Mouse (Mus musculus) lung, postnatal 0 days (tissue): Measurements from ENCODE around the gene Ccdc57. TPM values are rescaled to one million over a fixed set of nuclear protein-coding genes. Genes with fewer than 3 reads are reported as not detected.

Experiments
- ATAC-seq: fragments of 200-750 bp; cut with Nextera tagmentation; 2 replicates; pipeline ENCODE4 v1.8.0; 2017; ENCODE audit warnings: moderate library complexity
- DNase-seq: peaks from one replicate; pipeline ENCODE4 v3.0.0-alpha.2; 2016; ENCODE audit warnings: low spot score
- H3K27ac ChIP-seq: fragments of 300-500 bp; sonication (generic); 2 replicates; pipeline ENCODE4 v1.5.1; 2014; ENCODE audit warnings: antibody characterized with exemption, mild to moderate bottlenecking, low read length, mixed read lengths
- H3K27me3 ChIP-seq: fragments of 300-500 bp; sonication (generic); replicated peaks from 2 replicates; pipeline ENCODE4 v1.6.1; 2014; ENCODE audit warnings: low read length, mixed read lengths; ENCODE audit not compliant: insufficient read depth
- H3K36me3 ChIP-seq: fragments of 300-500 bp; sonication (generic); 2 replicates; pipeline ENCODE4 v1.6.1; 2014; ENCODE audit warnings: low read length, mixed read lengths; ENCODE audit not compliant: insufficient read depth
- H3K4me1 ChIP-seq: fragments of 300-500 bp; sonication (generic); 2 replicates; pipeline ENCODE4 v1.6.1; 2014; ENCODE audit warnings: antibody characterized with exemption, low read depth, low read length, mixed read lengths; ENCODE audit not compliant: insufficient read depth
- H3K4me2 ChIP-seq: fragments of 300-500 bp; sonication (generic); replicated peaks from 2 replicates; pipeline ENCODE4 v1.6.1; 2014; ENCODE audit warnings: low read depth, mild to moderate bottlenecking, low read length, moderate library complexity, mixed read lengths
- H3K4me3 ChIP-seq: fragments of 300-500 bp; sonication (generic); 2 replicates; pipeline ENCODE4 v1.5.1; 2014; ENCODE audit warnings: low read depth, low read length
- H3K9ac ChIP-seq: fragments of 300-500 bp; sonication (generic); replicated peaks from 2 replicates; pipeline ENCODE4 v1.6.1; 2014; ENCODE audit warnings: low read depth, mild to moderate bottlenecking
- H3K9me3 ChIP-seq: fragments of 300-500 bp; sonication (generic); 2 replicates; pipeline ENCODE4 v1.6.1; 2016; ENCODE audit warnings: low read length, mixed read lengths
- CTCF ChIP-seq: IDR thresholded peaks from 2 replicates; pipeline ENCODE4 v1.5.1; 2016; ENCODE audit warnings: antibody characterized with exemption, mild to moderate bottlenecking
- EP300 ChIP-seq: IDR thresholded peaks from 2 replicates; pipeline ENCODE4 v1.6.1; 2016; ENCODE audit warnings: antibody characterized with exemption, mild to moderate bottlenecking, control low read depth
- WGBS: fragments of 180-500 bp; shearing (Covaris S2); extraction: QIAGEN DNeasy Blood & Tissue Kit; methylation state at CpG from one replicate; pipeline ENCODE4 v1.1.7; 2014; 5-methylcytosine and 5-hydroxymethylcytosine counted together
- polyA plus RNA-seq: library from polyadenylated mRNA; unstranded; fragments of >200 nt; fragmentation: Nextera tagmentation; extraction: Ambion mirVana; gene quantifications from 2 replicates; pipeline ENCODE4 v1.2.1, GENCODE M21; 2015

The Ccdc57 gene
- polyA plus RNA-seq, 1 experiment from 2014 or later, result 3.7 TPM

- TF ChIP-seq CTCF, result no peak
- TF ChIP-seq EP300, result no peak; the same call in 1 of the 2 replicates
- peak; percentile 61 for DNase-seq
- H3K36me3 ChIP-seq, result no peaks in the 10 kb centered on the region
- no peak overlapping the region for H3K9ac ChIP-seq
- peak overlapping the region; percentile 78 for H3K27ac ChIP-seq
- ATAC-seq, result no peak
- peaks cover 9% of the 10 kb centered on the region for H3K4me1 ChIP-seq
- no peaks in the 10 kb centered on the region for H3K27me3 ChIP-seq
- peak overlapping the region; percentile 9 for H3K4me2 ChIP-seq
- H3K4me3 ChIP-seq, result no peak overlapping the region
- 52% methylated on average over 6 of the region's 6 CpGs for WGBS
- H3K9me3 ChIP-seq, result no peaks in the 10 kb centered on the region
Observed at GRCm38 (mm10) chr11:120799316-120799890, 133.3 kb downstream of the Ccdc57 start.

GRCm38 (mm10) chr11:120798244-120798643 lies 134.4 kb downstream of the Ccdc57 start:
- WGBS, result 47% methylated on average over 3 of the region's 3 CpGs
- Histone ChIP-seq H3K27me3 (no peaks in the 10 kb centered on the region), H3K4me1 (peaks cover 9% of the 10 kb centered on the region), H3K9ac (no peak overlapping the region), H3K4me2 (no peak overlapping the region), H3K9me3 (no peaks in the 10 kb centered on the region), H3K4me3 (no peak overlapping the region), H3K27ac (no peak overlapping the region), H3K36me3 (0 out of 2 replicates have a peak, but pooled peaks cover 7% of the 10 kb centered on the region)
- DNase-seq, result peak; percentile 80
- TF ChIP-seq CTCF (no peak), EP300 (peak; percentile 80)
- ATAC-seq, result peak; percentile 8; the same call in 1 of the 2 replicates

DNA sequence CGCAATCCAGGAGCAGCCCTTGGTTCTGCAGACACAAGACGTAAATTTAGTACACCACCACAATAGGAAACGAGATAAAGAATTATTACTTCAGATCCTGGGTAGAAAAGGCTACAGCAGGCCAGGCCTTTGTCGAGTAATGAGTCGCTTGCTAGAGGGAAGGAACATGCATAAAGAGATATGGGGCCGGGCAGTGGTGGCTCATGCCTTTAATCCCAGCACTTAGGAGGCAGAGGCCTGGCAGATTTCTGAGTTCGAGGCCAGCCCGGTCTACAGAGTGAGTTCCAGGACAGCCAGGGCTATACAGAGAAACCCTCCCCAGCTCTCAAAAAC lies 136.1 kb downstream of the Ccdc57 start:
- Histone ChIP-seq H3K36me3 (peaks cover 21% of the 10 kb centered on the region; the same call in 1 of the 2 replicates), H3K27ac (peak overlapping the region; percentile 57; the same call in 1 of the 2 replicates), H3K4me3 (peak overlapping the region; percentile 86), H3K9ac (0 out of 2 replicates have a peak overlapping the region, but pooled peaks have one; percentile 96), H3K9me3 (no peaks in the 10 kb centered on the region), H3K4me1 (peaks cover 9% of the 10 kb centered on the region), H3K27me3 (no peaks in the 10 kb centered on the region), H3K4me2 (peak overlapping the region; percentile 42; the same call in 1 of the 2 replicates)
- peak; percentile 2; the same call in 1 of the 2 replicates for ATAC-seq
- WGBS, result 25% methylated on average over 8 of the region's 8 CpGs
- no peak for TF ChIP-seq CTCF
- no peak for TF ChIP-seq EP300
- no peak for DNase-seq

- Histone ChIP-seq H3K4me2 (peak within 1 kb of the TSS; percentile 97), H3K27ac (peak within 1 kb of the TSS; percentile 66; the same call in 1 of the 2 replicates), H3K27me3 (no peaks in the 10 kb centered on the region), H3K9me3 (no peaks in the 10 kb centered on the region), H3K36me3 (peaks cover 26% of the 10 kb centered on the region; the same call in 1 of the 2 replicates), H3K4me1 (peaks cover 9% of the 10 kb centered on the region), H3K4me3 (peak within 1 kb of the TSS; percentile 86), H3K9ac (peak within 1 kb of the TSS; percentile 96)
- ATAC-seq, result peak; percentile 78
- no peak; the same call in 1 of the 2 replicates for TF ChIP-seq EP300
- TF ChIP-seq CTCF, result no peak
- peak; percentile 96 for DNase-seq
- WGBS, result under 1% methylated on average over 59 of the region's 59 CpGs
Observed at GRCm38 (mm10) chr11:120795756-120796613, 136.7 kb downstream of the Ccdc57 start, which contains the start of gene Dus1l. Gene Dus1l, minus strand, starts transcription at chr11:120796403.

DNA sequence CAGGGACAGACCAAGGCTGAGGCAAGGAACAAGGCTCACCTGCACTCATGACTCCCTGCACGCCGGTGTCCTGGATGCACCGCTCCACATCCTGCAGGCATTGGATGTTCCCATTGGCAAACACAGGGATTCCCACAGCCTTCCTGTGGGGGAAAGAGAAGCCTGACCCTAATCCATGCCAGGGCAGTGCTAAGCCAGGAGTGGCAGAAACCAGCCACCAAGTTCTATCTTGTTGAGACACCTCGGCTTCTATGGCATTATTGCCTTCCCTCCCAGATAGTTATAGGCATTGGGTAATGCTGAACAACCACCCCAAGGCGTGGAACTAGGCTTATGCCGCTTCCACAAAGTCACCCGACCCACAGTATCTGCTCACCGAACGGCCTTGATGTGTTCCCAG lies 140.0 kb downstream of the Ccdc57 start:
- WGBS, result 91% methylated on average over 9 of the region's 9 CpGs
- Histone ChIP-seq H3K27me3 (no peaks in the 10 kb centered on the region), H3K4me2 (no peak overlapping the region), H3K27ac (no peak overlapping the region), H3K36me3 (peaks cover 38% of the 10 kb centered on the region; the same call in 1 of the 2 replicates), H3K4me1 (peaks cover 9% of the 10 kb centered on the region), H3K9me3 (no peaks in the 10 kb centered on the region), H3K4me3 (no peak overlapping the region), H3K9ac (no peak overlapping the region)
- DNase-seq, result no peak
- TF ChIP-seq EP300, result no peak
- no peak for TF ChIP-seq CTCF
- ATAC-seq, result no peak

DNA sequence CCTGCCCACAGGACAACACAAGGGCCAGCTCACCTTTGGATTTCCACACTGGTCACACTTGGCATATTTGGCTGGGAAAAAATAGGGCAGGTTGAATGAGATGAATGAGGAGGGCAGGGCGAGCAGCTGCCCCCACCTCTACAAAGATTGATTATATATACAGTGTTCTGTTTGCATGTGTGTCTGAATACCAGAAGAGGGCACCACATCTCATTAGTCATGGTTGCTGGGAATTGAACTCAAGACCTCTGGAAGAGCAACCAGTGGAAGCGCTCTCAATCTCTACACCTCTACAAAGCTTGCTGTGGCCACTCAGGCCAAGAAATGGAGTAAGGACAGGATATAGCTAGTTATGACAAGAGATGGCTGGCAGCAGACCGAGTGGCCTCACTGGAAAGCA lies 142.9 kb downstream of the Ccdc57 start:
- TF ChIP-seq CTCF (peak; percentile 32), EP300 (no peak)
- no peaks in the 10 kb centered on the region for H3K9me3 ChIP-seq
- no peak for ATAC-seq
- H3K36me3 ChIP-seq, result peaks cover 47% of the 10 kb centered on the region; the same call in 1 of the 2 replicates
- H3K27me3 ChIP-seq, result no peaks in the 10 kb centered on the region
- H3K4me3 ChIP-seq, result no peak overlapping the region
- H3K27ac ChIP-seq, result no peak overlapping the region
- WGBS, result 76% methylated on average over 3 of the region's 3 CpGs
- H3K9ac ChIP-seq, result no peak overlapping the region
- H3K4me2 ChIP-seq, result no peak overlapping the region
- H3K4me1 ChIP-seq, result peaks cover 6% of the 10 kb centered on the region; the same call in 1 of the 2 replicates
- no peak for DNase-seq
